Mouse (Mus musculus) kidney, adult 2 months (tissue): Measurements from ENCODE around the gene Tex52. TPM values are rescaled to one million over a fixed set of nuclear protein-coding genes. Genes with fewer than 3 reads are reported as not detected.

Experiments used
- DNase-seq: peaks from one replicate; pipeline ENCODE4 v3.0.0; 2021
- H3K27ac ChIP-seq: fragments of 200-500 bp; 2 replicates; pipeline ENCODE4 v1.5.1; 2012; ENCODE audit warnings: low read depth, low read length, control low read depth, inconsistent platforms; ENCODE audit not compliant: insufficient read depth
- H3K27me3 ChIP-seq: fragments of 200-500 bp; replicated peaks from 2 replicates; pipeline ENCODE4 v1.6.1; 2012; ENCODE audit warnings: mild to moderate bottlenecking, moderate library complexity, low read length, inconsistent platforms; ENCODE audit not compliant: control insufficient read depth, insufficient read depth
- H3K36me3 ChIP-seq: fragments of 200-500 bp; 2 replicates; pipeline ENCODE4 v1.6.1; 2012; ENCODE audit warnings: mild to moderate bottlenecking, moderate library complexity, low read length, inconsistent platforms; ENCODE audit not compliant: control insufficient read depth, insufficient read depth
- H3K4me1 ChIP-seq: fragments of 200-500 bp; 2 replicates; pipeline ENCODE4 v1.6.1; 2011; ENCODE audit warnings: low read length; ENCODE audit not compliant: control insufficient read depth, insufficient read depth
- H3K4me3 ChIP-seq: fragments of 200-500 bp; 2 replicates; pipeline ENCODE4 v1.5.1; 2011; ENCODE audit warnings: mild to moderate bottlenecking, low read depth, low read length, control low read depth; ENCODE audit not compliant: insufficient read depth
- CTCF ChIP-seq: fragments of 200-500 bp; conservative IDR thresholded peaks from 2 replicates; pipeline ENCODE4 v1.5.1; 2011; ENCODE audit warnings: low read depth, mild to moderate bottlenecking, control low read depth, low read length, moderate library complexity, mixed read lengths; ENCODE audit not compliant: insufficient read depth, insufficient read length
- POLR2A ChIP-seq: fragments of 200-500 bp; IDR thresholded peaks from one replicate; pipeline ENCODE4 v1.6.1; 2011; ENCODE audit warnings: low read depth, low read length, control low read depth
- WGBS: fragments of 180-500 bp; shearing (Covaris S2); methylation state at CpG from one replicate; pipeline ENCODE4 v1.1.7; 2018; 5-methylcytosine and 5-hydroxymethylcytosine counted together
- polyA plus RNA-seq: library from polyadenylated mRNA; depleted of rRNA; stranded (reverse); fragments of >200 nt; gene quantifications from 2 replicates; pipeline ENCODE4 v1.2.3, GENCODE M21; 2012; rRNA removed

Tex52 gene
- polyA plus RNA-seq, 1 experiment = not detected

DNA sequence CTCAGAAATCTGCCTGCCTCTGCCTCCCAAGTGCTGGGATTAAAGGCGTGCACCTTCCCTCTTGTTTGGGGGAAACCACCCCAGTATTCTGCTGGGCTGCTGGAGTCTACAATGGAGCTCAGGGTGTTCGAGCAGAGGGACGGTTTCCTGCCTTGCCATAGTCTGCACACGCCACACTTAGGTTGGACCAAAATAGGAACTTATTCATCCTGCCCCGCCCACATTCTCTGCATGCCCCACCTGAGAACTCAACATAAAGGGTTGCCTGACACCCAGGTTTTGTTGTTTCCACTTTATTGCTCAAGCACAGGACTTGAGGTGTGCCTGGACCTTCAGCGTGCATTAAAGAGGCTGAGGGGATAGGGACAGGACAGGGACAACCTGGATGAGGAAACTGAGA, 54.6 kb downstream of the Tex52 start:
- TF ChIP-seq CTCF (no peak), POLR2A (no peak)
- Histone ChIP-seq H3K27me3 (no peaks in the 10 kb centered on the region), H3K36me3 (peaks cover 10% of the 10 kb centered on the region; the same call in 1 of the 2 replicates), H3K27ac (no peak overlapping the region), H3K4me1 (peaks cover 6% of the 10 kb centered on the region; the same call in 1 of the 2 replicates), H3K4me3 (no peak overlapping the region)
- 82% methylated on average over 6 of the region's 6 CpGs for WGBS
- DNase-seq = no peak

DNA sequence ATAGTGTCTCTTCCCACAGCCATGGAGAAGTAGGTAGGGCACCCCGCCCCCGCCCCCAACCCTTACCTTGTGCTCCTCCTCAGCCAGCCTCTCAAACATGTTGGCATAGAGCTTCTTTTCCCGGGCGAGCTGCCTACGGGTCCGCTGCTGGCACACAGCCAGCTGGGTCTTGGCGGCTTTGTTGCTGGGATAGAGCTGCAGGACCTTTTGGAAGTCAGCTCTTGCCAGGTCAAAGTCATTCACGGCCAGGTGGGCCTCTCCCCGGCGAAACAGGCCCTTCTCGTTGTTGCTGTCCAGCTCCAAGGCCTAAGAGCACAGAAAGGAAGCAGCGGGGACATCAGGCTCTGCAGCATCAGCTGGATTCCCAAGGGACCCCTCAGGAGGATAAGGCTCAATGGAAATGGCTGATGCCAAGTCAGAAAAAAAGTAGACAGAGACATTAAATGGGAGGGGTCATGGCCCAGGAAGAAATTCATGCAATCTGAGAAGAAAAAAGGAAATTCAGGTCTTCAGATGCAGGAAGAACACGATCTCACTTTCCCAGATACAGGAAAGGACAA, 57.2 kb downstream of the Tex52 start:
- peaks cover 6% of the 10 kb centered on the region; the same call in 1 of the 2 replicates for H3K4me1 ChIP-seq
- H3K36me3 ChIP-seq = peaks cover 10% of the 10 kb centered on the region; the same call in 1 of the 2 replicates
- TF ChIP-seq POLR2A = no peak
- TF ChIP-seq CTCF = no peak
- DNase-seq = peak; percentile 50
- no peak overlapping the region for H3K4me3 ChIP-seq
- H3K27ac ChIP-seq = no peak overlapping the region
- H3K27me3 ChIP-seq = no peaks in the 10 kb centered on the region
- 57% methylated on average over 13 of the region's 13 CpGs for WGBS

DNA sequence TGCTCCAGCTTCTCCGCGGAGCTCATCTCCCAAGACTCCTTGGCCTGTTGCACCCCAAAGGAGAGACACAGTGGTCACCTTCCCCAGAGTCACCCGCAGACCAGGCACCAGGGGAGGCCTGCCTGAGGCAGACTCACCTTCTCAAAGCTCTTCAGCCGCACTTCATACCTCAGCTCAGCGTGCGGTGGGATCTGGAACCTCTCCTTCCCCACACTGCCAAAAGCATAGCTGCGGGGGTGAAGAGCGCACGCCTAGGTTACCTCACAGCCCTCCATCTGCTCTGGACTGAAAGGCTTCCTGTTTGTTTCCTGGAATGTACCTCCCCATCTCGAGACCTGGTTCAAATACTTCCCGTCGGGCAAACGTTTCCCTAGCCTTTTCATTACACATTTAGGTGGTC, 58.3 kb downstream of the Tex52 start:
- no peaks in the 10 kb centered on the region for H3K27me3 ChIP-seq
- H3K27ac ChIP-seq = no peak overlapping the region
- no peak overlapping the region for H3K4me3 ChIP-seq
- TF ChIP-seq POLR2A (no peak), CTCF (no peak)
- H3K4me1 ChIP-seq = peaks cover 6% of the 10 kb centered on the region; the same call in 1 of the 2 replicates
- no peak for DNase-seq
- WGBS = 89% methylated on average over 13 of the region's 13 CpGs
- H3K36me3 ChIP-seq = peaks cover 10% of the 10 kb centered on the region; the same call in 1 of the 2 replicates

Other genes with a start within 250 kb of the Tex52 start
- 107 and 109 TPM in 2 replicates for gene Tspan9, start 231.9 kb upstream of the Tex52 start, polyA plus RNA-seq
- 1.3 and 1.4 TPM in 2 replicates for gene Tead4, start 74.6 kb upstream of the Tex52 start, polyA plus RNA-seq
- 33.6 and 36.3 TPM in 2 replicates for gene Tulp3, start 19.6 kb upstream of the Tex52 start, polyA plus RNA-seq
- 8.4 and 10.6 TPM in 2 replicates for gene Rhno1, start 12.5 kb upstream of the Tex52 start, polyA plus RNA-seq
- 2.4 and 3.7 TPM in 2 replicates for gene Foxm1, start 12.5 kb upstream of the Tex52 start, polyA plus RNA-seq
- not detected in 2 replicates for gene Gm44596, start within 50 bp of the Tex52 start, polyA plus RNA-seq
- 4.9 and 6.5 TPM in 2 replicates for gene Nrip2, start 23.8 kb downstream of the Tex52 start, polyA plus RNA-seq
- gene Itfg2, start 49.5 kb downstream of the Tex52 start, polyA plus RNA-seq = 19.0 and 23.5 TPM in 2 replicates
- 163 and 166 TPM in 2 replicates for gene Fkbp4, start 63.2 kb downstream of the Tex52 start, polyA plus RNA-seq
- gene Pzp, start 151.3 kb downstream of the Tex52 start, polyA plus RNA-seq = 0.05 and 0.23 TPM in 2 replicates
- not detected in 2 replicates for gene A2ml1, start 206.2 kb downstream of the Tex52 start, polyA plus RNA-seq
- 0.20 and 0.35 TPM in 2 replicates for gene Klrb1a, start 248.1 kb downstream of the Tex52 start, polyA plus RNA-seq